Mouse (Mus musculus) neural tube, embryonic 15.5 days (tissue): ENCODE measurements at regions not wholly inside any gene's neighbourhood (a gene's known extent, or its start where the extent isn't known, plus 50 kb on each side); places are given as distances from the start of the nearest gene placed in this dataset.

ENCODE experiments used
- ATAC-seq: fragments of 200-750 bp; cut with Nextera tagmentation; 2 replicates; pipeline ENCODE4 v1.8.0; 2017; ENCODE audit warnings: mild to moderate bottlenecking, moderate TSS enrichment, moderate library complexity; ENCODE audit not compliant: low FRiP score
- H3K27ac ChIP-seq: fragments of 300-500 bp; sonication (generic); replicated peaks from 2 replicates; pipeline ENCODE4 v1.5.1; 2015; ENCODE audit warnings: mild to moderate bottlenecking, inconsistent platforms
- H3K27me3 ChIP-seq: fragments of 300-500 bp; sonication (generic); replicated peaks from 2 replicates; pipeline ENCODE4 v1.6.1; 2015; ENCODE audit warnings: inconsistent platforms
- H3K36me3 ChIP-seq: fragments of 300-500 bp; sonication (generic); 2 replicates; pipeline ENCODE4 v1.6.1; 2015; ENCODE audit warnings: inconsistent platforms
- H3K4me1 ChIP-seq: fragments of 300-500 bp; sonication (generic); 2 replicates; pipeline ENCODE4 v1.6.1; 2015; ENCODE audit warnings: inconsistent platforms
- H3K4me2 ChIP-seq: fragments of 300-500 bp; sonication (generic); 2 replicates; pipeline ENCODE4 v1.6.1; 2015; ENCODE audit warnings: inconsistent platforms, mild to moderate bottlenecking, moderate library complexity
- H3K4me3 ChIP-seq: fragments of 300-500 bp; sonication (generic); replicated peaks from 2 replicates; pipeline ENCODE4 v1.5.1; 2015; ENCODE audit warnings: mild to moderate bottlenecking, inconsistent platforms
- H3K9ac ChIP-seq: fragments of 300-500 bp; sonication (generic); replicated peaks from 2 replicates; pipeline ENCODE4 v1.6.1; 2015; ENCODE audit warnings: mild to moderate bottlenecking, inconsistent platforms
- H3K9me3 ChIP-seq: fragments of 300-500 bp; sonication (generic); replicated peaks from 2 replicates; pipeline ENCODE4 v1.6.1; 2016; ENCODE audit warnings: inconsistent platforms
- WGBS: fragments of 180-500 bp; shearing (Covaris S2); methylation state at CpG from one replicate; pipeline ENCODE4 v1.1.7; 2015; ENCODE audit warnings: mixed read lengths; 5-methylcytosine and 5-hydroxymethylcytosine counted together

DNA sequence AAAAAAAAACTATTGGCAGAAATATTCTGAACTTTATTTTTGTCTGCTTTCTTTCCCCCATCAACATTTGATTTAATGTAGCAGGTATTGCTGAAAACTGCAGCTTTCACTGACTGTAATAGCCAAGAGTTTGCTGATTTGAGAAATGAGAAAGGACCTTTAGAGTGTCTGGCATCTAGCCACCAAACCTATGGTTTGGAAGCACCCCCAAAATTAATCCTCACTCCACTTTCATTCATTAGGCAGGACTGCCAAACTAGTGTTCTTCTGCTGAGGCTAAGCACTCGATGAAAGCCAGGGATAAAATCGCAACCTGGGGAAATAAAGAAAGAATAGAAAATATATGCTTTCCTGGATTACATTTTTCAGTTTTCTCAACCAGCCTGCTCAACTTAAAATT lies 320.4 kb downstream of the Atp6ap1l start:
- no peak for ATAC-seq
- Histone ChIP-seq H3K36me3 (no peaks in the 10 kb centered on the region), H3K4me1 (no peaks in the 10 kb centered on the region), H3K4me3 (no peak overlapping the region), H3K9me3 (no peaks in the 10 kb centered on the region), H3K4me2 (no peak overlapping the region), H3K9ac (no peak overlapping the region), H3K27ac (no peak overlapping the region), H3K27me3 (no peaks in the 10 kb centered on the region)
- 86% methylated on average over 2 of the region's 2 CpGs for WGBS

DNA sequence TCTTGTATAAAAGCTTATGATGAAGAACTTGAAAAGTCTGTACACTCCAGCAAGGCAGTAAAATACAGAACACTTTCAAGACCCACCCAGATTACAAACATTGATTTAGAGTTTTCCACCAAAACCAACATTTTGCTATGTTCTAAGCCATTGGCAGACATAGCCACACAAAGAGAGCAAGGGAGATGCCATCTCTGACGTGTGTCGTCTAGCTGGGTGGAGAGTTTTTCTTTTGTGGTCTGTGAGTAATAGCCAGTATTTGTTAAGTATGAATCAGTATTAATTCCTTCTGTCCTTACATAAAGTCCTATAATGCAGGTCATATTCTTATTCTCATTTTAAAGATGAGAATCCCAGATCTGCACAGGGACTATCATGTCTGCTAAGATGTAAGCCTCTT lies 329.8 kb downstream of the Atp6ap1l start:
- Histone ChIP-seq H3K9me3 (no peaks in the 10 kb centered on the region), H3K4me2 (no peak overlapping the region), H3K9ac (no peak overlapping the region), H3K36me3 (no peaks in the 10 kb centered on the region), H3K4me3 (no peak overlapping the region), H3K27ac (no peak overlapping the region), H3K4me1 (no peaks in the 10 kb centered on the region), H3K27me3 (no peaks in the 10 kb centered on the region)
- no peak for ATAC-seq
- WGBS: 89% methylated on average over 2 of the region's 2 CpGs

DNA sequence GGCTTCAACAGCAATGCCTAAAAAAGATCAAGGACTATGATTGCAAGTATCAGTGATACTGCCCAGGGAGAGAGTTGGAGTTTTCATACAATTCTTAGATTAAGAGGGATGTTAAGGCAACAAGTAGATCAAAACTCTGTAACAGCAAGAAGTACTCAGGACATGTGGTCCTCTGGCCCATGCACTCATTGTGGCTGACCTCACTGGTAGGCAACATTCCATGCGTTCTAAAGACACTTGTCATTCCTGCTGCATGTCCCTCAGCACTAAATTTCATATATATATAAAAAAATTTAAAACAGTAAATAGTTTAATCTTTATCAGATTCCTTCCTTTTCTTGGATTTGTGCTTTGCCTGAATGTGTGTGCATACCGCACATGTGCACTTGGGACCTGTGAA lies 332.6 kb downstream of the Atp6ap1l start:
- 89% methylated on average over 2 of the region's 2 CpGs for WGBS
- H3K27ac ChIP-seq: no peak overlapping the region
- H3K36me3 ChIP-seq: no peaks in the 10 kb centered on the region
- H3K4me1 ChIP-seq: no peaks in the 10 kb centered on the region
- H3K27me3 ChIP-seq: no peaks in the 10 kb centered on the region
- H3K4me2 ChIP-seq: no peak overlapping the region
- no peak overlapping the region for H3K9ac ChIP-seq
- H3K4me3 ChIP-seq: no peak overlapping the region
- no peaks in the 10 kb centered on the region for H3K9me3 ChIP-seq
- no peak for ATAC-seq

DNA sequence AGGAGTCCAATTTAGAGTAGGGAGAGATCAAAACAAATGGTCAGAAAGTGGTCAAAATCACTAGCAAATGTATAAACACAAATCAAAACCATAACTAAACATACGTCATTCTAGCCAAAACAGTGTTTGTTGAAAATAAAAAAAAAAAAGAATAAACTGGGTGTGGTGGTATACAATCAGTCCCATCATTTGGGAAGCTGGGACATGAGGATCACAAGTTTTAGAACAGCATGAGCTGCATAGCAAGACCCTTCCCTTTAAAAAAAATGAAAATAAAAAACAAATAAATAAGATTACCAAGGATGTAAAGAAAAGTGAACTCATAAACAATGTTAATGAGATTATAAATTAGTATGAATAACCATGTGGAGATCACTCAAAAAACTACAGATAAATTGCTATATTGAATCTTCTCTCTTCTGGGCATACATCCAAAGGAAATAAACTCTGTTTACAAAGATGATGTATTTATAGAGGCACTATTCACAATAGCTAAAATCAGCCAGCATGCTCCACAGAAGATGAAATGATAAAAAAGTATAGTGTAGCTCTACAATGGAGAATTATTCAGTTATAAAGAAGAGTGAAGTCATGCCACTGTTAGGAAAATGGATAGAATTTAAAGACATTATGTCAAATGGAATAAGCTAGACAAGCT lies 341.8 kb downstream of the Atp6ap1l start:
- WGBS: 88% methylated on average over 1 of the region's 1 CpGs

DNA sequence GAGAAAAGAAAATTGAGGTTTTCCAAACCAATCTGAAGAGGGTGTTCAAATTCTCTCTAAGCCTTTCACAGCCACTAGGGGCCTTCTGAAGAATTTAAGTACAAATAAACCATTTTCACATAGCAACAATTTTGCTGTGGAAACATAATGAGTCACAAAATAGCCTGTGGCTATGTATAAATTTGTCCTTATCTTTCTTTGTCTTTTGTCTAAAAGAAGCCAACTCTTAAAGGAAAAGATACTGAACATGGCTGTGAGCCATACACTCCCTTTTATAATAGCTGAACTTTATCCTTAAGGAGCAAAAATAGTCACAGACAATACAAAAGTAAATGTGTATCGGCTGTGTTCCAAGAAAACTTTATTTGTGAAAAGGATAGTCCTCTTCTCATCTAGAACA lies 345.1 kb downstream of the Atp6ap1l start:
- Histone ChIP-seq H3K27me3 (no peaks in the 10 kb centered on the region), H3K4me3 (no peak overlapping the region), H3K4me2 (no peak overlapping the region), H3K4me1 (no peaks in the 10 kb centered on the region), H3K9me3 (no peaks in the 10 kb centered on the region), H3K36me3 (no peaks in the 10 kb centered on the region), H3K9ac (no peak overlapping the region), H3K27ac (no peak overlapping the region)
- ATAC-seq: no peak
- 91% methylated on average over 1 of the region's 1 CpGs for WGBS

More for the DNA sequence above, 341.8 kb downstream of the Atp6ap1l start:
- Histone ChIP-seq H3K9me3 (no peaks in the 10 kb centered on the region), H3K27me3 (no peaks in the 10 kb centered on the region), H3K4me3 (no peak overlapping the region), H3K27ac (no peak overlapping the region), H3K4me1 (no peaks in the 10 kb centered on the region), H3K4me2 (no peak overlapping the region), H3K36me3 (no peaks in the 10 kb centered on the region), H3K9ac (no peak overlapping the region)
- no peak for ATAC-seq

DNA sequence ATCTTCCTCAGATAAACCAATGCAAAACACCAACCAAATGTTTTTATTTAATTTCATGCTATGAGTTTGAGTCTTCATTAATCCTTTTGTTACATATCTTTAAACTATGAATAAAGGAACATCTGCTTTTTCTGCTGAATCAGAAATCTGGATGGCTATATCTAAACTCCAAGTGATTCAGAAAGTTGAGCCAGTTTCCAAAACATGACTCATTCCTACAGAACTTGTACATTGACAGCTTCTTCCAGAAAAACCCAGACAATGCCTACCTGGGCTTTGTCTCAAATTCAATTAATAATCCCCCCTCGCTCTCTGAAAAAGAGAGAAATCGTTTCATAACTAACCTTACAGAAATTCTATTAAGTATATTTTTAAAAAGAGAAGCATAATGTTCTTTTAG lies 345.7 kb downstream of the Atp6ap1l start:
- H3K9me3 ChIP-seq: no peaks in the 10 kb centered on the region
- H3K4me2 ChIP-seq: no peak overlapping the region
- H3K36me3 ChIP-seq: no peaks in the 10 kb centered on the region
- 97% methylated on average over 2 of the region's 2 CpGs for WGBS
- H3K4me1 ChIP-seq: no peaks in the 10 kb centered on the region
- H3K9ac ChIP-seq: no peak overlapping the region
- ATAC-seq: no peak
- H3K27ac ChIP-seq: no peak overlapping the region
- no peaks in the 10 kb centered on the region for H3K27me3 ChIP-seq
- no peak overlapping the region for H3K4me3 ChIP-seq

DNA sequence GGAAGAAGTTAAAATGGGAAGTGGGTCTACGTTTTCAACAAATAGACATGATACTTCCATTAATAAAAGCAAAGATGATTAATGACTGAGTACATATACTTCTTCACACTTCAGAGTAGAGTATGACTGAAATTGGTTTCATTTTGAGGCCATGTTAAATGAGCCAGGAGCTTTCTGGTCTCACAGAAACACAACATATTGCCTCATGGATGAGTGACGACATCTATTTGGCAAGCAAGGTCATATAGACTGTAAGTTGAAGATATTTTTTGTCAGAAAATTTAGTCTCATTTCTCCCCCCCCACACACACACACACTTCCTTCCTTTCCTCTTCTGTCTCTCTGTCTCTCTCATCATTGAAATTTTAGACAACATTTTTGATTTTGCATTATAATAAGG lies 354.0 kb downstream of the Atp6ap1l start:
- no peaks in the 10 kb centered on the region for H3K36me3 ChIP-seq
- ATAC-seq: no peak
- H3K9ac ChIP-seq: no peak overlapping the region
- H3K4me3 ChIP-seq: no peak overlapping the region
- no peaks in the 10 kb centered on the region for H3K9me3 ChIP-seq
- H3K27me3 ChIP-seq: no peaks in the 10 kb centered on the region
- no peak overlapping the region for H3K27ac ChIP-seq
- H3K4me2 ChIP-seq: no peak overlapping the region
- H3K4me1 ChIP-seq: no peaks in the 10 kb centered on the region
- 85% methylated on average over 2 of the region's 2 CpGs for WGBS

DNA sequence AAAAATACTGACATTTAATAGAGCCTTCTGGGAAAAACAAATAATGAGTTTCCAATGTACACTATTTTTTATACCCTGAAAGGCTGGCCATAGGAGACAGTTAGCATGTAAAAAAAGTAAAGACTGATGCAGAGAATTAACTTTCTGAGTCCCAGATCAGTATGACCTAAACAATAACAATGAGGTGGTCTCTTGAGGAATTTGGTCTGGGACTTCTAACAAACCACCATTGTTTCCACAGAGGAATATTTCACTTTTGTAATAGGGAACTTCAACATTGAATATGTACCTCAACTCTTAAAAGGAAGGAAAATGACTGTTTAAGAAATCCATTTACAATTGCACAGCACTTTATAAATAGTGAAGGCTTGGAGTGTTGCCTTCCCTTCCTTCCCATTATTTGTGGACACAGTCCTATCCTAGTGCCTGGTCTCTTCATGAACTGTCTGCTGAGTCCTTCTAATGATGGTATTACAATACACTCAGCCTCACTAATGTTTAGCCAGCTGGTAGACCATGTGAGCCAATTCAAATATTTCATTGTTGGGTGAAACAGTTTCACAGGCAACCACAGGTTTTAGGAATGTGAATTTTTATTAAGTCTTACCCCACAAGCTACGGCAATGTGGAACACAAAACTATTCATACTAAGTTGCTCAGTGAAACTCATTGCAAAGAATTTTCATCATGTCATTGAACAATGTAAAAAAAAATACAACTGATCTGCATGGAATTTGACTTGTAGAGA lies 358.7 kb downstream of the Atp6ap1l start:
- Histone ChIP-seq H3K9me3 (no peaks in the 10 kb centered on the region), H3K27me3 (no peaks in the 10 kb centered on the region), H3K4me2 (no peak overlapping the region), H3K4me1 (no peaks in the 10 kb centered on the region), H3K36me3 (no peaks in the 10 kb centered on the region), H3K9ac (no peak overlapping the region), H3K4me3 (no peak overlapping the region), H3K27ac (no peak overlapping the region)
- no peak for ATAC-seq
- 68% methylated on average over 1 of the region's 1 CpGs for WGBS

DNA sequence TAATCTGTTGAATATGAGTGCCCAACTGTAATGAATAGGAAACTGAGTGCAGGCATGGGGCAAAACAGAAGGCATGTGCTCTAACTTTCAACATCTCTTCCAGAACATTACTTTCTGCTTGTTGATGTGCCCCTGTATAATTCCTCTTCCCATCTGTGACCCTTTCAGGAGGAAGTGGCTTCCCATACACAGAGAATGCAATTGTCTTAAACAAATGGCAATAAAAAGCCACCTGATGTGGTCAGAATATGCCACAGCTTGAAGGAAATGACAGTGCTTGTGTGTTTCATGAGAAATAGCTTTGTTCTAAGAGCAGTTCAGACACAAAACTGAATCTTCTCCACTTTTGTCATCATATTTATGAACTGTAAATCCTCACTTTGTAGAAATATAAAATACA lies 359.3 kb downstream of the Atp6ap1l start:
- no peak for ATAC-seq
- Histone ChIP-seq H3K9ac (no peak overlapping the region), H3K27ac (no peak overlapping the region), H3K36me3 (no peaks in the 10 kb centered on the region), H3K9me3 (no peaks in the 10 kb centered on the region), H3K4me2 (no peak overlapping the region), H3K4me3 (no peak overlapping the region), H3K4me1 (no peaks in the 10 kb centered on the region), H3K27me3 (no peaks in the 10 kb centered on the region)

DNA sequence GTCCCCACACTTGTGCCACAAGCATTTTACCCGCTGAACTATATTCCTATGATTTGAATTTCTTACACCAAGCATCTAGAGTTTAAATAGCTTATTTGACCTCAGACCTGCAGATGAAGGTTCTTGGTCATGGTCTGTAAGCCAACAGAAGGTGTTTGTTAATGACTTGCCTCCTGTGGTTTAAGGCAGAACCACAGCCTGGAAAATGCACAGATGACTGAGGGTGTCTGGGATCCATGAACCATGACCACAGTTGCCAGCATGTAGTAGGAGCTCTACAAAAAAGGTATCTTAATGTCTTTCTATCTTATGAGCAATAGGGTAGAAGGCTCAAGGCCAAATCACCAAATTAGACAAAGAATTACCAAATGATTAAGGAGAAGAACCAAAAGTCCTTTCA lies 367.6 kb downstream of the Atp6ap1l start:
- Histone ChIP-seq H3K4me2 (no peak overlapping the region), H3K27ac (no peak overlapping the region), H3K4me1 (no peaks in the 10 kb centered on the region), H3K9ac (no peak overlapping the region), H3K4me3 (no peak overlapping the region), H3K9me3 (no peaks in the 10 kb centered on the region), H3K36me3 (no peaks in the 10 kb centered on the region), H3K27me3 (no peaks in the 10 kb centered on the region)
- WGBS: 93% methylated on average over 1 of the region's 1 CpGs
- ATAC-seq: no peak

DNA sequence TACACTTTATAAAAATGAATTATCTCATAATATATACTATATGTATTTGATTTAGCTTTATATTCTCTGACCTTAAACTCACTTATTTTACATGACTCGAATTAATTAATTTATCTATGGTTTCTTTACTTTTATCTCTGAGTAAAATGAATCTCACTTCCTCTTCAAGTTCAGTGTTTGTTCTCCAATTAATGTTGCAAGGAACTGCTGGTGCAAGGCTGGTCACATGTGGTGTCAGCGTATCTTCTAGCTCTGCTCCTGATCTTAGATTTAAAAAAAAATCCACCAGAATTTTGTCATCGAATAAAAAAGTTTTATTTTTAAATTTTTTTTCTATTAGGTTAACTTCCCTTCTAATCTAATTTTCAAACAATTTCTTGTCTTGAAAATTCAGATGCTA lies 378.2 kb downstream of the Atp6ap1l start:
- no peaks in the 10 kb centered on the region for H3K9me3 ChIP-seq
- no peak for ATAC-seq
- no peak overlapping the region for H3K4me3 ChIP-seq
- no peaks in the 10 kb centered on the region for H3K4me1 ChIP-seq
- WGBS: 92% methylated on average over 3 of the region's 3 CpGs
- H3K36me3 ChIP-seq: no peaks in the 10 kb centered on the region
- H3K4me2 ChIP-seq: no peak overlapping the region
- no peak overlapping the region for H3K9ac ChIP-seq
- no peak overlapping the region for H3K27ac ChIP-seq
- H3K27me3 ChIP-seq: no peaks in the 10 kb centered on the region

DNA sequence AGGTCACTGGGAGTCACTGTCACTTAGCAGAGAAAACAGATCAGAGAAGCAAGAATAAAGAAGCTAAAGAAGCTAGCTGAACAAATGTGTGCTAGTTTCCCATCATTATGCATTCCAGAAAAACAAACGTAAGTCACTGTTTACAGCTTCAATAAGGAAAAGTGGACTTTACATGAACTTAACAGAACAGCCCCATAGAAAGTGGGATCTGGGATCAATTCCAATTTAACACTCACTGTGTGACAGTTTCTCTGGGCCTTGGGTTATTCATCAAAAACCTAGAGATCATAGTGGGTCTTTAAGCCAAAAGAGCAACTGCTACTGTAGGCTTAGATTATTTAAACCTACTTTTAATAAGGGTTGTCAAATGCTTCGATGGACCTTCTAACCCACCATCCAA lies 379.4 kb downstream of the Atp6ap1l start:
- no peaks in the 10 kb centered on the region for H3K27me3 ChIP-seq
- no peaks in the 10 kb centered on the region for H3K36me3 ChIP-seq
- H3K4me1 ChIP-seq: no peaks in the 10 kb centered on the region
- H3K4me2 ChIP-seq: no peak overlapping the region
- H3K4me3 ChIP-seq: no peak overlapping the region
- no peak for ATAC-seq
- H3K27ac ChIP-seq: no peak overlapping the region
- no peaks in the 10 kb centered on the region for H3K9me3 ChIP-seq
- no peak overlapping the region for H3K9ac ChIP-seq
- WGBS: 71% methylated on average over 2 of the region's 2 CpGs
